Mouse (Mus musculus) liver, adult 2 months (tissue): Measurements from ENCODE around the gene Rrp36.

Experiments used
- CTCF ChIP-seq: fragments of 200-500 bp; IDR thresholded peaks from 2 replicates; pipeline ENCODE4 v1.5.1; 2011; ENCODE audit warnings: low read depth, low read length, control low read depth
- POLR2A ChIP-seq: fragments of 200-500 bp; IDR thresholded peaks from 2 replicates; pipeline ENCODE4 v1.6.1; 2011; ENCODE audit warnings: low read length, control low read depth; ENCODE audit not compliant: insufficient read depth; ENCODE audit errors: extremely low read depth

- TF ChIP-seq POLR2A (peak; percentile 83), CTCF (no peak)
These were observed 31.0 kb upstream of the Rrp36 start, which contains the start of gene Ppp2r5d for GRCm38 (mm10) chr17:46704887-46705835.
